Mouse (Mus musculus): ENCODE measurements around the gene Pitpnm2. TPM values are rescaled to one million over a fixed set of nuclear protein-coding genes. Genes with fewer than 3 reads are reported as not detected.

Gene Pitpnm2
- polyA plus RNA-seq, 1 experiment from 2014 or later, result 10.2 TPM

DNA sequence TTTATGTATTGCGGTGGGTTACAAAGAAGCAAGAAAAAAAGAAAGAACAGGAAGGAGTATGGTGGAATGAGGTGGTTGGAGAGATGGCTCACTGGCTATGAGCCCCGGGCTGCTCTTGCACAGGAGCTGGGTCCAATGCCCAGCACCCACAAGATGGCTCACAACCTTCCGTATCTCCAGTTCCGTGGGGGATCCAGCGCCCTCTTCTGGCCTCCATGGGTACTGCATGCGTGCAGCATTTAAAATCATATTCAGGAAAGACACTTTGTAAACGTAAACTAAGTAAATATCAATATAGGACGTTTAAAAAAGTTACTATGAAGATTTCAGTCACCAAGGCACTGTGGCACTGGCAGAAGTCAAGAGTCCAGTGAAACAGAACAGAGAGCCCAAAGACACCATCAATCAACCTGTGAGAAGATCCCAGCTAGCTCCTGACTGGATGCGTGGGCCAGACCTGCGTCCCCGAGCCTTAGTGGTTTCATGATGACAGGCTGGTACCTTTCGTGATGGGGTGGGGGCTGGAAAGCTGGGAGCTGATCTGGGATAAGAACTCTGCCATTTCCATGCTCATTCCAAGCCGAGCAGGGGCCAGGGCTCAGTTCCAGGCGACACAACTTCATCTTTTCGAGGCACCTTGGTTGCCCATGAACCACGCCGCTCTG lies 138.4 kb downstream of the Pitpnm2 start:
- ATAC-seq (ENCODE audit: insufficient number of reproducible peaks, insufficient read depth, low FRiP score, low read depth), result no peak
- Histone ChIP-seq H3K27ac (replicated peaks in 1 of 2; ENCODE audit: control insufficient read depth in 1 of 2, insufficient read depth in 1 of 2, low read depth in 2 of 2, low read length in 2 of 2) (peak overlapping the region; percentile 71 to 88), H3K4me1 (ENCODE audit: control insufficient read depth in 2 of 2, insufficient read depth in 2 of 2, low read length in 2 of 2) (peaks cover 10 to 11% of the 10 kb centered on the region in 2 experiments), H3K9ac (ENCODE audit: low read length) (peak overlapping the region; percentile 74), H3K4me3 (ENCODE audit: control insufficient read depth in 1 of 2, insufficient read depth in 1 of 2, low read depth in 1 of 2, low read length in 2 of 2) (peak overlapping the region; percentile 79 to 81), H3K9me3 (ENCODE audit: control insufficient read depth, low read length) (no peaks in the 10 kb centered on the region), H3K36me3 (ENCODE audit: control insufficient read depth, insufficient read depth, low read length) (peaks cover 10% of the 10 kb centered on the region; the same call in 1 of the 2 replicates), H3K27me3 (ENCODE audit: control insufficient read depth, insufficient read depth, low read length) (no peaks in the 10 kb centered on the region), H3K4me2 (ENCODE audit: low read length) (peak overlapping the region; percentile 88)
- 30% methylated on average over 17 of the region's 17 CpGs for WGBS

- H3K27ac ChIP-seq (replicated peaks in 1 of 2; ENCODE audit: control insufficient read depth in 1 of 2, insufficient read depth in 1 of 2, low read depth in 2 of 2, low read length in 2 of 2), result no peak overlapping the region
- H3K9ac ChIP-seq (ENCODE audit: low read length), result no peak overlapping the region
- 0 out of 2 replicates have a peak, but pooled peaks cover 3% of the 10 kb centered on the region for H3K9me3 ChIP-seq (ENCODE audit: control insufficient read depth, low read length)
- ATAC-seq (ENCODE audit: insufficient number of reproducible peaks, insufficient read depth, low FRiP score, low read depth), result no peak
- no peaks in the 10 kb centered on the region for H3K4me1 ChIP-seq (ENCODE audit: control insufficient read depth in 2 of 2, insufficient read depth in 2 of 2, low read length in 2 of 2)
- H3K4me3 ChIP-seq (ENCODE audit: control insufficient read depth in 1 of 2, insufficient read depth in 1 of 2, low read depth in 1 of 2, low read length in 2 of 2), result no peak overlapping the region
- H3K4me2 ChIP-seq (ENCODE audit: low read length), result no peak overlapping the region
- H3K36me3 ChIP-seq (ENCODE audit: control insufficient read depth, insufficient read depth, low read length), result no peaks in the 10 kb centered on the region
- no peaks in the 10 kb centered on the region for H3K27me3 ChIP-seq (ENCODE audit: control insufficient read depth, insufficient read depth, low read length)
- WGBS, result 93% methylated on average over 9 of the region's 9 CpGs
These were observed 146.0 kb downstream of the Pitpnm2 start for GRCm38 (mm10) chr5:124103552-124103951.

GRCm38 (mm10) chr5:124103020-124103419 lies 146.5 kb downstream of the Pitpnm2 start:
- Histone ChIP-seq H3K9ac (ENCODE audit: low read length) (no peak overlapping the region), H3K27ac (replicated peaks in 1 of 2; ENCODE audit: control insufficient read depth in 1 of 2, insufficient read depth in 1 of 2, low read depth in 2 of 2, low read length in 2 of 2) (no peak overlapping the region), H3K4me2 (ENCODE audit: low read length) (no peak overlapping the region), H3K4me1 (ENCODE audit: control insufficient read depth in 2 of 2, insufficient read depth in 2 of 2, low read length in 2 of 2) (no peaks in the 10 kb centered on the region), H3K4me3 (ENCODE audit: control insufficient read depth in 1 of 2, insufficient read depth in 1 of 2, low read depth in 1 of 2, low read length in 2 of 2) (no peak overlapping the region), H3K36me3 (ENCODE audit: control insufficient read depth, insufficient read depth, low read length) (no peaks in the 10 kb centered on the region), H3K9me3 (ENCODE audit: control insufficient read depth, low read length) (0 out of 2 replicates have a peak, but pooled peaks cover 3% of the 10 kb centered on the region), H3K27me3 (ENCODE audit: control insufficient read depth, insufficient read depth, low read length) (no peaks in the 10 kb centered on the region)
- WGBS, result 83% methylated on average over 3 of the region's 3 CpGs
- ATAC-seq (ENCODE audit: insufficient number of reproducible peaks, insufficient read depth, low FRiP score, low read depth), result no peak

- no peak overlapping the region for H3K27ac ChIP-seq (replicated peaks in 1 of 2; ENCODE audit: control insufficient read depth in 1 of 2, insufficient read depth in 1 of 2, low read depth in 2 of 2, low read length in 2 of 2)
- WGBS, result 75% methylated on average over 6 of the region's 6 CpGs
- no peaks in the 10 kb centered on the region for H3K36me3 ChIP-seq (ENCODE audit: control insufficient read depth, insufficient read depth, low read length)
- no peaks in the 10 kb centered on the region for H3K4me1 ChIP-seq (ENCODE audit: control insufficient read depth in 2 of 2, insufficient read depth in 2 of 2, low read length in 2 of 2)
- ATAC-seq (ENCODE audit: insufficient number of reproducible peaks, insufficient read depth, low FRiP score, low read depth), result no peak
- no peak overlapping the region for H3K4me3 ChIP-seq (ENCODE audit: control insufficient read depth in 1 of 2, insufficient read depth in 1 of 2, low read depth in 1 of 2, low read length in 2 of 2)
- H3K27me3 ChIP-seq (ENCODE audit: control insufficient read depth, insufficient read depth, low read length), result no peaks in the 10 kb centered on the region
- H3K9ac ChIP-seq (ENCODE audit: low read length), result no peak overlapping the region
- no peak overlapping the region for H3K4me2 ChIP-seq (ENCODE audit: low read length)
- 0 out of 2 replicates have a peak, but pooled peaks cover 3% of the 10 kb centered on the region for H3K9me3 ChIP-seq (ENCODE audit: control insufficient read depth, low read length)
These were observed 147.2 kb downstream of the Pitpnm2 start for GRCm38 (mm10) chr5:124102326-124102725.

GRCm38 (mm10) chr5:124100128-124101044 lies 149.2 kb downstream of the Pitpnm2 start:
- 83% methylated on average over 11 of the region's 11 CpGs for WGBS
- Histone ChIP-seq H3K4me3 (ENCODE audit: control insufficient read depth in 1 of 2, insufficient read depth in 1 of 2, low read depth in 1 of 2, low read length in 2 of 2) (no peak overlapping the region), H3K9me3 (ENCODE audit: control insufficient read depth, low read length) (0 out of 2 replicates have a peak, but pooled peaks cover 3% of the 10 kb centered on the region), H3K27me3 (ENCODE audit: control insufficient read depth, insufficient read depth, low read length) (no peaks in the 10 kb centered on the region), H3K4me1 (ENCODE audit: control insufficient read depth in 2 of 2, insufficient read depth in 2 of 2, low read length in 2 of 2) (peaks cover 0 to 3% of the 10 kb centered on the region in 2 experiments; a peak in 1 of 4 replicates), H3K36me3 (ENCODE audit: control insufficient read depth, insufficient read depth, low read length) (no peaks in the 10 kb centered on the region), H3K9ac (ENCODE audit: low read length) (no peak overlapping the region), H3K4me2 (ENCODE audit: low read length) (no peak overlapping the region), H3K27ac (replicated peaks in 1 of 2; ENCODE audit: control insufficient read depth in 1 of 2, insufficient read depth in 1 of 2, low read depth in 2 of 2, low read length in 2 of 2) (no peak overlapping the region)
- ATAC-seq (ENCODE audit: insufficient number of reproducible peaks, insufficient read depth, low FRiP score, low read depth), result no peak

- 78% methylated on average over 2 of the region's 2 CpGs for WGBS
- Histone ChIP-seq H3K4me1 (ENCODE audit: control insufficient read depth in 2 of 2, insufficient read depth in 2 of 2, low read length in 2 of 2) (peaks cover 2 to 7% of the 10 kb centered on the region in 2 experiments; a peak in 1 of 4 replicates), H3K36me3 (ENCODE audit: control insufficient read depth, insufficient read depth, low read length) (no peaks in the 10 kb centered on the region), H3K4me2 (ENCODE audit: low read length) (no peak overlapping the region), H3K27me3 (ENCODE audit: control insufficient read depth, insufficient read depth, low read length) (peaks cover 8% of the 10 kb centered on the region; the same call in 1 of the 2 replicates), H3K27ac (replicated peaks in 1 of 2; ENCODE audit: control insufficient read depth in 1 of 2, insufficient read depth in 1 of 2, low read depth in 2 of 2, low read length in 2 of 2) (no peak overlapping the region), H3K9ac (ENCODE audit: low read length) (no peak overlapping the region), H3K9me3 (ENCODE audit: control insufficient read depth, low read length) (0 out of 2 replicates have a peak, but pooled peaks cover 3% of the 10 kb centered on the region), H3K4me3 (ENCODE audit: control insufficient read depth in 1 of 2, insufficient read depth in 1 of 2, low read depth in 1 of 2, low read length in 2 of 2) (no peak overlapping the region)
- ATAC-seq (ENCODE audit: insufficient number of reproducible peaks, insufficient read depth, low FRiP score, low read depth), result no peak
These were observed 150.6 kb downstream of the Pitpnm2 start for GRCm38 (mm10) chr5:124098923-124099322.

DNA sequence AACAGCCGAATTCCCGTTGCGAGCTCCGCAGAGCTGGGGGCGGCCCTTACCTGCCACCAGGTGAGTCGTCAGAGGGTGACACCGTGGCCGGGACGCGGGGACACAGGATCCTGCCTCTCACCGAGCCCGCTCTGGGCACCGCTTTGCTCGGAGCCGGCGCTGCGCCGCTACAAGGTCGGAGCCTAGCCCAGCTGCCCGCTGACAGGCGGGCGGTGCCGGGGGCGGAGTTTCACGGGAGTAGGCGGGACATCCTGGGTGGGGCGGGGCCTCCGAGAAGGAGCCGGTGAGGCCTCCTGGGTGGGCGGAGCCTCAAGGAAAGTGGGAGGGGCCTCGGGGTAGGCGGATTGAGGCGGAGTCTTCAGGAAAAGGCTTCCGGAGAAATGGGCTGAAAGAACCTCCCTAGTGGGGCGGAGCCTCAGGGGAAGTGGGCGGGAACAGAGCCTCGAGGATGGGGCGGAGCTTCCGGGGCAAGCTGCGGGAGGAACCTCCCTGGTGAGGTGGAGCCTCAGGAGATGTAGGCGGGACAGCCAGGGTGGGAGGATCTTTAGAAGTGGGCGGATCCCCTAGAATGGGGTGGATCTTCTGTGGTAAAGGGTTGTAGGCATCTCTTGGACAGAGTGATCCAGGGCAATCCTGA lies 153.8 kb downstream of the Pitpnm2 start, which contains the start of gene Abcb9:
TSS of gene Abcb9 (minus strand) at position 203 of the 637 bp plus-strand sequence.
- Histone ChIP-seq H3K4me3 (ENCODE audit: control insufficient read depth in 1 of 2, insufficient read depth in 1 of 2, low read depth in 1 of 2, low read length in 2 of 2) (peak within 1 kb of the TSS; percentile 36 to 49), H3K4me1 (ENCODE audit: control insufficient read depth in 2 of 2, insufficient read depth in 2 of 2, low read length in 2 of 2) (peaks cover 2 to 10% of the 10 kb centered on the region in 2 experiments; a peak in 1 of 4 replicates), H3K27ac (replicated peaks in 1 of 2; ENCODE audit: control insufficient read depth in 1 of 2, insufficient read depth in 1 of 2, low read depth in 2 of 2, low read length in 2 of 2) (no peak within 1 kb of the TSS), H3K27me3 (ENCODE audit: control insufficient read depth, insufficient read depth, low read length) (peaks cover 8% of the 10 kb centered on the region; the same call in 1 of the 2 replicates), H3K9me3 (ENCODE audit: control insufficient read depth, low read length) (0 out of 2 replicates have a peak, but pooled peaks cover 3% of the 10 kb centered on the region), H3K9ac (ENCODE audit: low read length) (peak within 1 kb of the TSS; percentile 71), H3K36me3 (ENCODE audit: control insufficient read depth, insufficient read depth, low read length) (no peaks in the 10 kb centered on the region), H3K4me2 (ENCODE audit: low read length) (peak within 1 kb of the TSS; percentile 88)
- WGBS, result 3% methylated on average over 42 of the region's 42 CpGs
- ATAC-seq (ENCODE audit: insufficient number of reproducible peaks, insufficient read depth, low FRiP score, low read depth), result peak; percentile 68
